Mouse (Mus musculus) MN1 (cell line): ENCODE measurements at regions not wholly inside any gene's neighbourhood (a gene's known extent, or its start where the extent isn't known, plus 50 kb on each side); places are given as distances from the start of the nearest gene placed in this dataset.

Experiments
- DNase-seq: peaks from one replicate; pipeline ENCODE4 v3.0.0-alpha.2; 2016; ENCODE audit warnings: low spot score

- DNase-seq: no peak
Observed at GRCm38 (mm10) chr7:111337053-111337452, 254.2 kb upstream of the Eif4g2 start.

- DNase-seq: no peak
Observed at GRCm38 (mm10) chr7:111322901-111323300, 240.1 kb upstream of the Eif4g2 start.

- no peak for DNase-seq
Observed at GRCm38 (mm10) chr7:111319917-111320316, 237.1 kb upstream of the Eif4g2 start.

GRCm38 (mm10) chr7:111316479-111316990, 233.7 kb upstream of the Eif4g2 start:
- no peak for DNase-seq

- no peak for DNase-seq
Observed at GRCm38 (mm10) chr7:111313921-111314320, 231.1 kb upstream of the Eif4g2 start.

GRCm38 (mm10) chr7:111305196-111305595, 222.4 kb upstream of the Eif4g2 start:
- no peak for DNase-seq

- DNase-seq: no peak
Observed at GRCm38 (mm10) chr7:111301791-111302488, 219.1 kb upstream of the Eif4g2 start.

GRCm38 (mm10) chr7:111297174-111297902, 214.5 kb upstream of the Eif4g2 start:
- DNase-seq: no peak

- no peak for DNase-seq
Observed at GRCm38 (mm10) chr7:111283411-111283955, 200.7 kb upstream of the Eif4g2 start.

GRCm38 (mm10) chr7:111282314-111282713, 199.5 kb upstream of the Eif4g2 start:
- DNase-seq: no peak

GRCm38 (mm10) chr7:111277703-111278102, 194.9 kb upstream of the Eif4g2 start:
- DNase-seq: no peak

GRCm38 (mm10) chr7:111273839-111274238, 191.0 kb upstream of the Eif4g2 start:
- no peak for DNase-seq

GRCm38 (mm10) chr7:111270874-111271273, 188.0 kb upstream of the Eif4g2 start:
- no peak for DNase-seq

GRCm38 (mm10) chr7:111268197-111268596, 185.4 kb upstream of the Eif4g2 start:
- DNase-seq: no peak

GRCm38 (mm10) chr7:111263302-111263701, 180.5 kb upstream of the Eif4g2 start:
- DNase-seq: no peak

GRCm38 (mm10) chr7:111259630-111260574, 177.1 kb upstream of the Eif4g2 start:
- DNase-seq: no peak

GRCm38 (mm10) chr7:111257842-111258241, 175.0 kb upstream of the Eif4g2 start:
- no peak for DNase-seq

- no peak for DNase-seq
Observed at GRCm38 (mm10) chr7:111256199-111256598, 173.4 kb upstream of the Eif4g2 start.

- DNase-seq: peak; percentile 71
Observed at GRCm38 (mm10) chr7:111249606-111250005, 166.8 kb upstream of the Eif4g2 start.

GRCm38 (mm10) chr7:111245488-111245887, 162.7 kb upstream of the Eif4g2 start:
- no peak for DNase-seq

GRCm38 (mm10) chr7:111245067-111245466, 162.2 kb upstream of the Eif4g2 start:
- DNase-seq: no peak

- no peak for DNase-seq
Observed at GRCm38 (mm10) chr7:111243831-111244230, 161.0 kb upstream of the Eif4g2 start.
